Mouse (Mus musculus) hindbrain, postnatal 0 days (tissue): ENCODE measurements at regions not wholly inside any gene's neighbourhood (a gene's known extent, or its start where the extent isn't known, plus 50 kb on each side); places are given as distances from the start of the nearest gene placed in this dataset.

ENCODE experiments used
- ATAC-seq: fragments of 200-750 bp; cut with Nextera tagmentation; 2 replicates; pipeline ENCODE4 v1.8.0; 2017; ENCODE audit warnings: mild to moderate bottlenecking, moderate TSS enrichment, moderate library complexity
- DNase-seq: peaks from one replicate; pipeline ENCODE4 v3.0.0-alpha.2; 2015; ENCODE audit warnings: low spot score
- H3K27ac ChIP-seq: fragments of 300-500 bp; sonication (generic); 2 replicates; pipeline ENCODE4 v1.5.1; 2014; ENCODE audit warnings: mild to moderate bottlenecking
- H3K27me3 ChIP-seq: fragments of 300-500 bp; sonication (generic); 2 replicates; pipeline ENCODE4 v1.6.1; 2014; ENCODE audit warnings: low read length, mixed read lengths; ENCODE audit not compliant: insufficient read depth
- H3K36me3 ChIP-seq: fragments of 300-500 bp; sonication (generic); 2 replicates; pipeline ENCODE4 v1.6.1; 2014; ENCODE audit warnings: low read length, mixed read lengths; ENCODE audit not compliant: insufficient read depth
- H3K4me1 ChIP-seq: fragments of 300-500 bp; sonication (generic); 2 replicates; pipeline ENCODE4 v1.6.1; 2014; ENCODE audit warnings: antibody characterized with exemption, low read length, mixed read lengths; ENCODE audit not compliant: insufficient read depth
- H3K4me2 ChIP-seq: fragments of 300-500 bp; sonication (generic); 2 replicates; pipeline ENCODE4 v1.6.1; 2014; ENCODE audit warnings: low read depth, mild to moderate bottlenecking, low read length, moderate library complexity, mixed read lengths
- H3K4me3 ChIP-seq: fragments of 300-500 bp; sonication (generic); 2 replicates; pipeline ENCODE4 v1.5.1; 2014; ENCODE audit warnings: low read length
- H3K9ac ChIP-seq: fragments of 300-500 bp; sonication (generic); replicated peaks from 2 replicates; pipeline ENCODE4 v1.6.1; 2014; ENCODE audit warnings: mild to moderate bottlenecking, low read length, moderate library complexity, mixed read lengths
- H3K9me3 ChIP-seq: fragments of 300-500 bp; sonication (generic); 2 replicates; pipeline ENCODE4 v1.6.1; 2016; ENCODE audit warnings: low read length, mixed read lengths
- CTCF ChIP-seq: IDR thresholded peaks from 2 replicates; pipeline ENCODE4 v1.5.1; 2016; ENCODE audit warnings: antibody characterized with exemption, control low read depth, low read depth
- WGBS: fragments of 180-500 bp; shearing (Covaris S2); extraction: QIAGEN DNeasy Blood & Tissue Kit; methylation state at CpG from one replicate; pipeline ENCODE4 v1.1.7; 2014; 5-methylcytosine and 5-hydroxymethylcytosine counted together

- no peak for DNase-seq
Measured at GRCm38 (mm10) chr3:102659352-102659751, 75.0 kb upstream of the Tspan2 start.

GRCm38 (mm10) chr3:102661296-102661695 is 73.0 kb upstream of the Tspan2 start:
- no peak for TF ChIP-seq CTCF
- ATAC-seq, result no peak
- 94% methylated on average over 7 of the region's 7 CpGs for WGBS

More at GRCm38 (mm10) chr3:102659352-102659751, 75.0 kb upstream of the Tspan2 start:
- Histone ChIP-seq H3K36me3 (no peaks in the 10 kb centered on the region), H3K27me3 (no peaks in the 10 kb centered on the region), H3K4me1 (no peaks in the 10 kb centered on the region), H3K4me2 (no peak overlapping the region), H3K27ac (no peak overlapping the region), H3K9me3 (no peaks in the 10 kb centered on the region), H3K9ac (no peak overlapping the region), H3K4me3 (no peak overlapping the region)
- ATAC-seq, result no peak
- WGBS, result 92% methylated on average over 5 of the region's 5 CpGs
- no peak for TF ChIP-seq CTCF

GRCm38 (mm10) chr3:102663711-102664110 is 70.6 kb upstream of the Tspan2 start:
- ATAC-seq (no peak), DNase-seq (no peak)
- Histone ChIP-seq H3K27me3 (no peaks in the 10 kb centered on the region), H3K27ac (no peak overlapping the region), H3K4me1 (no peaks in the 10 kb centered on the region), H3K4me3 (no peak overlapping the region), H3K9me3 (no peaks in the 10 kb centered on the region), H3K36me3 (no peaks in the 10 kb centered on the region), H3K4me2 (no peak overlapping the region), H3K9ac (no peak overlapping the region)
- 91% methylated on average over 5 of the region's 5 CpGs for WGBS
- TF ChIP-seq CTCF, result no peak

More at GRCm38 (mm10) chr3:102661296-102661695, 73.0 kb upstream of the Tspan2 start:
- H3K36me3 ChIP-seq, result no peaks in the 10 kb centered on the region
- no peaks in the 10 kb centered on the region for H3K9me3 ChIP-seq
- no peaks in the 10 kb centered on the region for H3K4me1 ChIP-seq
- H3K27me3 ChIP-seq, result no peaks in the 10 kb centered on the region
- no peak overlapping the region for H3K4me2 ChIP-seq
- no peak overlapping the region for H3K9ac ChIP-seq
- H3K4me3 ChIP-seq, result no peak overlapping the region
- DNase-seq, result no peak
- H3K27ac ChIP-seq, result no peak overlapping the region

- H3K9ac ChIP-seq, result no peak overlapping the region
- no peaks in the 10 kb centered on the region for H3K27me3 ChIP-seq
- 71% methylated on average over 6 of the region's 6 CpGs for WGBS
- TF ChIP-seq CTCF, result no peak
- ATAC-seq (no peak), DNase-seq (peak; percentile 11)
- no peak overlapping the region for H3K4me3 ChIP-seq
- H3K4me2 ChIP-seq, result no peak overlapping the region
- no peaks in the 10 kb centered on the region for H3K4me1 ChIP-seq
- no peaks in the 10 kb centered on the region for H3K36me3 ChIP-seq
- no peak overlapping the region for H3K27ac ChIP-seq
- no peaks in the 10 kb centered on the region for H3K9me3 ChIP-seq
Measured at GRCm38 (mm10) chr3:102664665-102665190, 69.6 kb upstream of the Tspan2 start.

- H3K9me3 ChIP-seq, result no peaks in the 10 kb centered on the region
- ATAC-seq, result no peak
- TF ChIP-seq CTCF, result no peak
- no peaks in the 10 kb centered on the region for H3K27me3 ChIP-seq
- WGBS, result 82% methylated on average over 3 of the region's 3 CpGs
- no peak overlapping the region for H3K27ac ChIP-seq
- H3K36me3 ChIP-seq, result no peaks in the 10 kb centered on the region
- H3K9ac ChIP-seq, result no peak overlapping the region
- no peak overlapping the region for H3K4me3 ChIP-seq
- no peaks in the 10 kb centered on the region for H3K4me1 ChIP-seq
- H3K4me2 ChIP-seq, result no peak overlapping the region
- no peak for DNase-seq
Measured at GRCm38 (mm10) chr3:102667796-102668195, 66.5 kb upstream of the Tspan2 start.

- no peaks in the 10 kb centered on the region for H3K27me3 ChIP-seq
- WGBS, result 83% methylated on average over 3 of the region's 3 CpGs
- no peak overlapping the region for H3K27ac ChIP-seq
- DNase-seq (no peak), ATAC-seq (no peak)
- no peaks in the 10 kb centered on the region for H3K36me3 ChIP-seq
- no peak overlapping the region for H3K4me3 ChIP-seq
- TF ChIP-seq CTCF, result no peak
- H3K4me2 ChIP-seq, result no peak overlapping the region
- H3K9me3 ChIP-seq, result no peaks in the 10 kb centered on the region
- H3K9ac ChIP-seq, result no peak overlapping the region
- no peaks in the 10 kb centered on the region for H3K4me1 ChIP-seq
Measured at GRCm38 (mm10) chr3:102668556-102668955, 65.8 kb upstream of the Tspan2 start.

- ATAC-seq, result no peak
- Histone ChIP-seq H3K4me2 (no peak overlapping the region), H3K9me3 (no peaks in the 10 kb centered on the region), H3K36me3 (no peaks in the 10 kb centered on the region), H3K4me1 (no peaks in the 10 kb centered on the region), H3K4me3 (no peak overlapping the region), H3K9ac (no peak overlapping the region), H3K27ac (no peak overlapping the region), H3K27me3 (no peaks in the 10 kb centered on the region)
- no peak for TF ChIP-seq CTCF
- 83% methylated on average over 2 of the region's 2 CpGs for WGBS
- no peak for DNase-seq
Measured at GRCm38 (mm10) chr3:102669951-102670350, 64.4 kb upstream of the Tspan2 start.
